Mouse (Mus musculus): ENCODE data around the gene Acy3.
"Not testable (repeated sequence)": the region's sequence is repeated elsewhere in the genome, so short reads cannot be mapped to it uniquely, and the experiment has no call there.

Acy3 gene

GRCm38 (mm10) chr19:4004331-4004730, 18.0 kb downstream of the Acy3 start:
- no peak for DNase-seq

GRCm38 (mm10) chr19:4005091-4005490, 18.7 kb downstream of the Acy3 start:
- no peak for DNase-seq

- no peak for DNase-seq
Observed at GRCm38 (mm10) chr19:4005971-4006370, 19.6 kb downstream of the Acy3 start.

- no peak for DNase-seq
Observed at GRCm38 (mm10) chr19:4011086-4011485, 24.7 kb downstream of the Acy3 start.

- DNase-seq: peak; percentile 96
Observed at GRCm38 (mm10) chr19:4012432-4013022, 26.2 kb downstream of the Acy3 start, which contains the start of gene Ndufv1. Gene Ndufv1 (minus strand): TSS chr19:4012806.

- DNase-seq: no peak
Observed at GRCm38 (mm10) chr19:4013066-4013465, 26.7 kb downstream of the Acy3 start.

GRCm38 (mm10) chr19:4014802-4015201, 28.4 kb downstream of the Acy3 start:
- no peak for DNase-seq

GRCm38 (mm10) chr19:4015635-4016034, 29.3 kb downstream of the Acy3 start:
- no peak for DNase-seq

- DNase-seq: no peak
Observed at GRCm38 (mm10) chr19:4017921-4018587, 31.7 kb downstream of the Acy3 start.

- DNase-seq: peak; percentile 66
Observed at GRCm38 (mm10) chr19:4018743-4019583, 32.6 kb downstream of the Acy3 start.

- DNase-seq: no peak
Observed at GRCm38 (mm10) chr19:4023185-4023584, 36.8 kb downstream of the Acy3 start.

GRCm38 (mm10) chr19:4027576-4027975, 41.2 kb downstream of the Acy3 start:
- no peak for DNase-seq

GRCm38 (mm10) chr19:4032668-4033067, 46.3 kb downstream of the Acy3 start:
- DNase-seq: no peak

- no peak for DNase-seq
Observed at GRCm38 (mm10) chr19:4033298-4033697, 46.9 kb downstream of the Acy3 start.

- DNase-seq: no peak
Observed at GRCm38 (mm10) chr19:4033742-4034141, 47.4 kb downstream of the Acy3 start.

- DNase-seq: no peak
Observed at GRCm38 (mm10) chr19:4036327-4037045, 50.1 kb downstream of the Acy3 start.

GRCm38 (mm10) chr19:4037154-4037787, 50.9 kb downstream of the Acy3 start:
- DNase-seq: not testable (repeated sequence)

- DNase-seq: peak; percentile 91
Observed at GRCm38 (mm10) chr19:4037788-4038232, 51.4 kb downstream of the Acy3 start, which contains the start of gene Gstp1. Gene Gstp1 (minus strand): TSS chr19:4037985.

All from thymus, postnatal 14 days (tissue).